Mouse (Mus musculus): ENCODE measurements around the gene Mapk14. TPM values are rescaled to one million over a fixed set of nuclear protein-coding genes. Genes with fewer than 3 reads are reported as not detected.
"Not testable (repeated sequence)": the region's sequence is repeated elsewhere in the genome, so short reads cannot be mapped to it uniquely, and the experiment has no call there.

The Mapk14 gene
- polyA plus RNA-seq, 1 experiment from 2014 or later: 55.6 TPM

GRCm38 (mm10) chr17:28714006-28714405 is 22.9 kb downstream of the Mapk14 start:
- H3K36me3 ChIP-seq: peaks cover 38% of the 10 kb centered on the region
- WGBS: 87% methylated on average over 3 of the region's 3 CpGs

GRCm38 (mm10) chr17:28715832-28716548 is 24.9 kb downstream of the Mapk14 start:
- no peak overlapping the region for H3K4me2 ChIP-seq
- peaks cover 45% of the 10 kb centered on the region for H3K36me3 ChIP-seq
- WGBS: 41% methylated on average over 7 of the region's 7 CpGs
- no peaks in the 10 kb centered on the region for H3K27me3 ChIP-seq
- no peak for ATAC-seq (ENCODE audit: borderline replicate concordance, extremely low read depth, low FRiP score, low TSS enrichment)
- H3K27ac ChIP-seq: no peak overlapping the region
- no peak overlapping the region for H3K9ac ChIP-seq
- H3K9me3 ChIP-seq: no peaks in the 10 kb centered on the region
- H3K4me1 ChIP-seq: peaks cover 30% of the 10 kb centered on the region
- H3K4me3 ChIP-seq: no peak overlapping the region

More at GRCm38 (mm10) chr17:28714006-28714405, 22.9 kb downstream of the Mapk14 start:
- no peaks in the 10 kb centered on the region for H3K27me3 ChIP-seq
- peaks cover 23% of the 10 kb centered on the region for H3K4me1 ChIP-seq
- H3K4me2 ChIP-seq: no peak overlapping the region
- no peak overlapping the region for H3K9ac ChIP-seq
- H3K4me3 ChIP-seq: no peak overlapping the region
- ATAC-seq (ENCODE audit: borderline replicate concordance, extremely low read depth, low FRiP score, low TSS enrichment): no peak
- no peak overlapping the region for H3K27ac ChIP-seq
- no peaks in the 10 kb centered on the region for H3K9me3 ChIP-seq

- Histone ChIP-seq H3K4me2 (no peak overlapping the region), H3K9me3 (no peaks in the 10 kb centered on the region), H3K27ac (0 out of 2 replicates have a peak overlapping the region, but pooled peaks have one; percentile 42), H3K36me3 (peaks cover 51% of the 10 kb centered on the region), H3K9ac (no peak overlapping the region), H3K4me3 (no peak overlapping the region), H3K27me3 (no peaks in the 10 kb centered on the region), H3K4me1 (peaks cover 23% of the 10 kb centered on the region; the same call in 1 of the 2 replicates)
- no peak for ATAC-seq (ENCODE audit: borderline replicate concordance, extremely low read depth, low FRiP score, low TSS enrichment)
- WGBS: 67% methylated on average over 3 of the region's 3 CpGs
Measured at GRCm38 (mm10) chr17:28717535-28717934, 26.4 kb downstream of the Mapk14 start.

GRCm38 (mm10) chr17:28725783-28726182 is 34.7 kb downstream of the Mapk14 start, which contains the start of gene AC170998.1:
TSS of gene AC170998.1 (plus strand) at chr17:28726083.
- WGBS: 82% methylated on average over 4 of the region's 4 CpGs
- no peak within 1 kb of the TSS for H3K4me2 ChIP-seq

GRCm38 (mm10) chr17:28727511-28727910 is 36.4 kb downstream of the Mapk14 start:
- H3K9ac ChIP-seq; H3K4me3 ChIP-seq; H3K27ac ChIP-seq; H3K27me3 ChIP-seq; ATAC-seq (ENCODE audit: borderline replicate concordance, extremely low read depth, low FRiP score, low TSS enrichment); H3K4me1 ChIP-seq; H3K4me2 ChIP-seq; H3K9me3 ChIP-seq: not testable (repeated sequence)
- H3K36me3 ChIP-seq: peaks cover 77% of the 10 kb centered on the region
- 90% methylated on average over 11 of the region's 11 CpGs for WGBS

More at GRCm38 (mm10) chr17:28725783-28726182, 34.7 kb downstream of the Mapk14 start, which contains the start of gene AC170998.1:
- H3K27me3 ChIP-seq: no peaks in the 10 kb centered on the region
- no peak within 1 kb of the TSS for H3K9ac ChIP-seq
- H3K27ac ChIP-seq: no peak within 1 kb of the TSS
- no peaks in the 10 kb centered on the region for H3K9me3 ChIP-seq
- peaks cover 7% of the 10 kb centered on the region; the same call in 1 of the 2 replicates for H3K4me1 ChIP-seq
- no peak for ATAC-seq (ENCODE audit: borderline replicate concordance, extremely low read depth, low FRiP score, low TSS enrichment)
- H3K36me3 ChIP-seq: peaks cover 65% of the 10 kb centered on the region
- no peak within 1 kb of the TSS for H3K4me3 ChIP-seq

GRCm38 (mm10) chr17:28735317-28736105 is 44.4 kb downstream of the Mapk14 start:
- Histone ChIP-seq H3K9ac (no peak overlapping the region), H3K9me3 (no peaks in the 10 kb centered on the region), H3K4me1 (no peaks in the 10 kb centered on the region), H3K27ac (no peak overlapping the region), H3K4me2 (no peak overlapping the region), H3K27me3 (no peaks in the 10 kb centered on the region), H3K4me3 (no peak overlapping the region), H3K36me3 (peaks cover 66% of the 10 kb centered on the region)
- ATAC-seq (ENCODE audit: borderline replicate concordance, extremely low read depth, low FRiP score, low TSS enrichment): no peak
- WGBS: 77% methylated on average over 6 of the region's 6 CpGs

GRCm38 (mm10) chr17:28736486-28736885 is 45.4 kb downstream of the Mapk14 start:
- Histone ChIP-seq H3K36me3 (peaks cover 64% of the 10 kb centered on the region), H3K9ac (no peak overlapping the region), H3K4me2 (no peak overlapping the region), H3K27ac (no peak overlapping the region), H3K4me1 (no peaks in the 10 kb centered on the region), H3K9me3 (no peaks in the 10 kb centered on the region), H3K27me3 (no peaks in the 10 kb centered on the region), H3K4me3 (no peak overlapping the region)
- WGBS: 67% methylated on average over 4 of the region's 4 CpGs
- no peak for ATAC-seq (ENCODE audit: borderline replicate concordance, extremely low read depth, low FRiP score, low TSS enrichment)

- Histone ChIP-seq H3K4me2 (no peak overlapping the region), H3K4me1 (no peaks in the 10 kb centered on the region), H3K27me3 (no peaks in the 10 kb centered on the region), H3K9me3 (no peaks in the 10 kb centered on the region), H3K27ac (no peak overlapping the region), H3K36me3 (peaks cover 63% of the 10 kb centered on the region), H3K4me3 (no peak overlapping the region), H3K9ac (no peak overlapping the region)
- no peak for ATAC-seq (ENCODE audit: borderline replicate concordance, extremely low read depth, low FRiP score, low TSS enrichment)
- 75% methylated on average over 4 of the region's 4 CpGs for WGBS
Measured at GRCm38 (mm10) chr17:28737973-28738372, 46.8 kb downstream of the Mapk14 start.

GRCm38 (mm10) chr17:28739244-28739643 is 48.1 kb downstream of the Mapk14 start:
- H3K9me3 ChIP-seq: no peaks in the 10 kb centered on the region
- H3K36me3 ChIP-seq: peaks cover 67% of the 10 kb centered on the region
- no peak overlapping the region for H3K4me2 ChIP-seq
- 93% methylated on average over 6 of the region's 6 CpGs for WGBS
- no peak overlapping the region for H3K4me3 ChIP-seq
- no peaks in the 10 kb centered on the region for H3K27me3 ChIP-seq
- H3K27ac ChIP-seq: no peak overlapping the region
- H3K9ac ChIP-seq: no peak overlapping the region
- ATAC-seq (ENCODE audit: borderline replicate concordance, extremely low read depth, low FRiP score, low TSS enrichment): no peak
- H3K4me1 ChIP-seq: no peaks in the 10 kb centered on the region

- no peaks in the 10 kb centered on the region for H3K27me3 ChIP-seq
- no peak overlapping the region for H3K4me2 ChIP-seq
- no peaks in the 10 kb centered on the region for H3K9me3 ChIP-seq
- no peak for ATAC-seq (ENCODE audit: borderline replicate concordance, extremely low read depth, low FRiP score, low TSS enrichment)
- H3K9ac ChIP-seq: no peak overlapping the region
- H3K36me3 ChIP-seq: peaks cover 96% of the 10 kb centered on the region
- H3K4me3 ChIP-seq: no peak overlapping the region
- H3K4me1 ChIP-seq: no peaks in the 10 kb centered on the region
- 67% methylated on average over 11 of the region's 11 CpGs for WGBS
- H3K27ac ChIP-seq: no peak overlapping the region; the same call in 1 of the 2 replicates
Measured at GRCm38 (mm10) chr17:28743145-28743866, 52.2 kb downstream of the Mapk14 start.

- 91% methylated on average over 9 of the region's 9 CpGs for WGBS
- no peak overlapping the region for H3K4me3 ChIP-seq
- H3K27ac ChIP-seq: no peak overlapping the region
- ATAC-seq (ENCODE audit: borderline replicate concordance, extremely low read depth, low FRiP score, low TSS enrichment): no peak
- no peaks in the 10 kb centered on the region for H3K9me3 ChIP-seq
- no peaks in the 10 kb centered on the region for H3K27me3 ChIP-seq
- H3K9ac ChIP-seq: no peak overlapping the region
- H3K4me1 ChIP-seq: no peaks in the 10 kb centered on the region
- peaks cover 97% of the 10 kb centered on the region for H3K36me3 ChIP-seq
- no peak overlapping the region for H3K4me2 ChIP-seq
Measured at GRCm38 (mm10) chr17:28743916-28744315, 52.8 kb downstream of the Mapk14 start.
